Mouse (Mus musculus) right cerebral cortex, postnatal 14 days (tissue): ENCODE data around the gene Cyp2j12.
"Not testable (repeated sequence)": the region's sequence is repeated elsewhere in the genome, so short reads cannot be mapped to it uniquely, and the experiment has no call there.

Source experiments
- DNase-seq: peaks from one replicate; pipeline ENCODE4 v3.0.0; 2022

The Cyp2j12 gene

GRCm38 (mm10) chr4:96140732-96141467, at the start of gene Cyp2j12:
Gene Cyp2j12, minus strand, starts transcription at chr4:96141152.
- no peak for DNase-seq

- DNase-seq: not testable (repeated sequence)
These were observed 48.4 kb upstream of the Cyp2j12 start for GRCm38 (mm10) chr4:96189321-96189720.

- DNase-seq: not testable (repeated sequence)
These were observed 47.7 kb upstream of the Cyp2j12 start for GRCm38 (mm10) chr4:96188671-96189070.

- DNase-seq: not testable (repeated sequence)
These were observed 47.2 kb upstream of the Cyp2j12 start for GRCm38 (mm10) chr4:96188146-96188545.

GRCm38 (mm10) chr4:96184716-96185115, 43.8 kb upstream of the Cyp2j12 start:
- DNase-seq: not testable (repeated sequence)

- no peak for DNase-seq
These were observed 21.9 kb upstream of the Cyp2j12 start for GRCm38 (mm10) chr4:96162839-96163238.

GRCm38 (mm10) chr4:96161575-96161974, 20.6 kb upstream of the Cyp2j12 start:
- no peak for DNase-seq

- DNase-seq: no peak
These were observed 1.7 kb downstream of the Cyp2j12 start for GRCm38 (mm10) chr4:96139226-96139625.

- no peak for DNase-seq
These were observed 6.7 kb downstream of the Cyp2j12 start for GRCm38 (mm10) chr4:96134246-96134645.

GRCm38 (mm10) chr4:96096841-96097240, 44.1 kb downstream of the Cyp2j12 start:
- DNase-seq: no peak

- no peak for DNase-seq
These were observed 49.1 kb downstream of the Cyp2j12 start for GRCm38 (mm10) chr4:96091869-96092268.

- DNase-seq: not testable (repeated sequence)
These were observed 51.5 kb downstream of the Cyp2j12 start for GRCm38 (mm10) chr4:96089356-96090048.

- no peak for DNase-seq
These were observed 62.6 kb downstream of the Cyp2j12 start for GRCm38 (mm10) chr4:96078308-96078707.

- DNase-seq: peak; percentile 25
These were observed 63.5 kb downstream of the Cyp2j12 start, which contains the start of gene Cyp2j13 for GRCm38 (mm10) chr4:96077261-96078125. Gene Cyp2j13, minus strand, starts transcription at chr4:96077546.

GRCm38 (mm10) chr4:96062045-96062444, 78.9 kb downstream of the Cyp2j12 start:
- DNase-seq: no peak

- DNase-seq: no peak
These were observed 80.8 kb downstream of the Cyp2j12 start for GRCm38 (mm10) chr4:96060106-96060505.
